Mouse (Mus musculus): Measurements from ENCODE around the gene Artn. TPM values are rescaled to one million over a fixed set of nuclear protein-coding genes. Genes with fewer than 3 reads are reported as not detected.

Gene Artn
- polyA plus RNA-seq, 1 experiment from 2014 or later: 3.0 TPM

DNA sequence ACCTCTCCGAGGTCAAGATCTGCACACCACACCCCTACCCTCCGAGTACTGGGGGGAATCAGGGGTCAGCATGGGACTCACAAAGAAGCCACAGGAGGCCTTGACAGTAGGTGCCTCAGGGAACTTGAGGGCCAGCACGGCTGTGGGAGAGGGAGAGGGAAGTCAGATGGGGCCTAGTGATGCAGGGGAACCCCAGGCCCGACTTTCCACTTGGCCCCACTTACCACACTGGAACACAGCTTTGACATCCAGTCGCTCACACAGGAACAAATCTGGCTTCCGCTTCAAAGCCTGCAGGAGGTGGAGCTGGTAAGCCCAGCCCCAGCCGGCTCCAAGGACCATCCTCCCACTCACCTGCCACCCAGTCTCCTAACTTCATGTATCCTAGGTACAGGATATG lies 34.2 kb downstream of the Artn start:
- Histone ChIP-seq H3K27ac (ENCODE audit: low read length) (no peak overlapping the region), H3K4me2 (replicated peaks; ENCODE audit: low read depth, low read length) (no peak overlapping the region), H3K4me1 (ENCODE audit: insufficient read depth, low read length) (peaks cover 8% of the 10 kb centered on the region), H3K9ac (replicated peaks; ENCODE audit: low read length) (no peak overlapping the region), H3K27me3 (ENCODE audit: insufficient read depth, low read length) (no peaks in the 10 kb centered on the region), H3K4me3 (ENCODE audit: low read length) (no peak overlapping the region), H3K9me3 (ENCODE audit: low read length) (no peaks in the 10 kb centered on the region), H3K36me3 (ENCODE audit: insufficient read depth, low read length) (peaks cover 34% of the 10 kb centered on the region)
- WGBS: 82% methylated on average over 7 of the region's 7 CpGs
- no peak for ATAC-seq (ENCODE audit: low FRiP score, low TSS enrichment)

DNA sequence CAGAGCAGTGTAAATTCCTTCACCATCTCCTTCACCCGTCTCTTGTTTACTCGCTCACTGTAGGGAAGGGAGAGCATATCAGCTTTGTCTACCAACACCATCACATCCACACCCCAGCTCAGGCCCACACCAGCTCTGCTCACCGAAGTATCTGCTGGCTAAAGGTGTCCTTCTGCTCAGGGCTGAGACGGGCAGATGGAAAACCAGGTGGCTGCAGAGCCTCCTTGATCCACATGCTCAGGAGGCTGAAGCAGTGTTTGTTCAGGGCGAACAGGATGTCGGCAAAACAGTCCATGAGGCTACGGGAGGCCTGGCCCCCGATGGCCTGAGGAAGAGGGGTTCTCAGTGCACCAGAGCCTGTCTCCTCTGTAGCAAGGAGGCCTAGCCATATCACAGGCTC lies 35.0 kb downstream of the Artn start:
- WGBS: 93% methylated on average over 8 of the region's 8 CpGs
- no peak overlapping the region for H3K9ac ChIP-seq (replicated peaks; ENCODE audit: low read length)
- ATAC-seq (ENCODE audit: low FRiP score, low TSS enrichment): no peak
- H3K9me3 ChIP-seq (ENCODE audit: low read length): no peaks in the 10 kb centered on the region
- H3K36me3 ChIP-seq (ENCODE audit: insufficient read depth, low read length): peaks cover 32% of the 10 kb centered on the region
- H3K4me2 ChIP-seq (replicated peaks; ENCODE audit: low read depth, low read length): no peak overlapping the region
- H3K4me1 ChIP-seq (ENCODE audit: insufficient read depth, low read length): peaks cover 8% of the 10 kb centered on the region
- H3K4me3 ChIP-seq (ENCODE audit: low read length): no peak overlapping the region
- H3K27ac ChIP-seq (ENCODE audit: low read length): no peak overlapping the region
- H3K27me3 ChIP-seq (ENCODE audit: insufficient read depth, low read length): no peaks in the 10 kb centered on the region

DNA sequence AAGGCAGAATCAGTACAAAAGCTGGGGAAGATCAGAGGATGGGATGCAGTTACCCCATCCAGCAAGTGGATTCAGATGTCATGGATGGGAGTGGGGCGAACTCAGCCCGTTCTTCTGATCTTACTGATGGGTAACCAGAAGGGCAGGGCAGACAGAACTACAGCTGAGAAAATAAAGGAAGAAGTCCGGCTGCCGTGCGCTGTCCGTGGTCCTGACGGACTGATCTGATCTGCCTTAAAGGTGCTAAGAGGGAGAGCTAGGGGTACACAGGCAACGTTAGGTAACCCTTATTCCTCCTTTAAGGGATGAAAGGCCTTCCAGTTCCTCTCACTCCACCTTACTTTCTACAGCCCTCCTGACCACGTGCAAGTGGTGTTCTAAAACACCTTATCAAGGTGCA lies 36.2 kb downstream of the Artn start:
- Histone ChIP-seq H3K4me2 (replicated peaks; ENCODE audit: low read depth, low read length) (no peak overlapping the region), H3K36me3 (ENCODE audit: insufficient read depth, low read length) (peaks cover 28% of the 10 kb centered on the region), H3K9ac (replicated peaks; ENCODE audit: low read length) (no peak overlapping the region), H3K4me1 (ENCODE audit: insufficient read depth, low read length) (peaks cover 8% of the 10 kb centered on the region), H3K4me3 (ENCODE audit: low read length) (no peak overlapping the region), H3K9me3 (ENCODE audit: low read length) (no peaks in the 10 kb centered on the region), H3K27me3 (ENCODE audit: insufficient read depth, low read length) (no peaks in the 10 kb centered on the region), H3K27ac (ENCODE audit: low read length) (no peak overlapping the region)
- no peak for ATAC-seq (ENCODE audit: low FRiP score, low TSS enrichment)
- WGBS: 11% methylated on average over 9 of the region's 9 CpGs

- Histone ChIP-seq H3K9ac (replicated peaks; ENCODE audit: low read length) (peak within 1 kb of the TSS; percentile 66), H3K4me1 (ENCODE audit: insufficient read depth, low read length) (peaks cover 11% of the 10 kb centered on the region), H3K4me3 (ENCODE audit: low read length) (peak within 1 kb of the TSS; percentile 85), H3K4me2 (replicated peaks; ENCODE audit: low read depth, low read length) (peak within 1 kb of the TSS; percentile 85), H3K27me3 (ENCODE audit: insufficient read depth, low read length) (no peaks in the 10 kb centered on the region), H3K36me3 (ENCODE audit: insufficient read depth, low read length) (peaks cover 22% of the 10 kb centered on the region), H3K27ac (ENCODE audit: low read length) (no peak within 1 kb of the TSS), H3K9me3 (ENCODE audit: low read length) (no peaks in the 10 kb centered on the region)
- under 1% methylated on average over 21 of the region's 21 CpGs for WGBS
- peak; percentile 87 for ATAC-seq (ENCODE audit: low FRiP score, low TSS enrichment)
Observed at GRCm38 (mm10) chr4:117891738-117892161, 37.8 kb downstream of the Artn start, which contains the start of gene Dph2. TSS of gene Dph2 (minus strand) at chr4:117892032.

- 80% methylated on average over 8 of the region's 8 CpGs for whole genome bisulfite sequencing
Observed at GRCm38 (mm10) chr4:117890750-117891149, 38.8 kb downstream of the Artn start.

GRCm38 (mm10) chr4:117890031-117890430 lies 39.5 kb downstream of the Artn start:
- ATAC-seq (ENCODE audit: low FRiP score, low TSS enrichment): no peak
- WGBS: 95% methylated on average over 14 of the region's 14 CpGs
- no peaks in the 10 kb centered on the region for H3K9me3 ChIP-seq (ENCODE audit: low read length)

More at GRCm38 (mm10) chr4:117890750-117891149, 38.8 kb downstream of the Artn start:
- no peaks in the 10 kb centered on the region for H3K9me3 ChIP-seq (ENCODE audit: low read length)
- ATAC-seq (ENCODE audit: low FRiP score, low TSS enrichment): no peak
- H3K9ac ChIP-seq (replicated peaks; ENCODE audit: low read length): no peak overlapping the region
- H3K27ac ChIP-seq (ENCODE audit: low read length): no peak overlapping the region
- H3K4me1 ChIP-seq (ENCODE audit: insufficient read depth, low read length): peaks cover 20% of the 10 kb centered on the region
- no peaks in the 10 kb centered on the region for H3K27me3 ChIP-seq (ENCODE audit: insufficient read depth, low read length)
- H3K36me3 ChIP-seq (ENCODE audit: insufficient read depth, low read length): peaks cover 20% of the 10 kb centered on the region
- H3K4me3 ChIP-seq (ENCODE audit: low read length): peak overlapping the region; percentile 85
- peak overlapping the region; percentile 85 for H3K4me2 ChIP-seq (replicated peaks; ENCODE audit: low read depth, low read length)

GRCm38 (mm10) chr4:117889471-117889870 lies 40.1 kb downstream of the Artn start:
- no peak overlapping the region for H3K4me2 ChIP-seq (replicated peaks; ENCODE audit: low read depth, low read length)
- no peak for ATAC-seq (ENCODE audit: low FRiP score, low TSS enrichment)
- H3K27me3 ChIP-seq (ENCODE audit: insufficient read depth, low read length): no peaks in the 10 kb centered on the region
- WGBS: 94% methylated on average over 15 of the region's 15 CpGs
- H3K36me3 ChIP-seq (ENCODE audit: insufficient read depth, low read length): peaks cover 16% of the 10 kb centered on the region
- peaks cover 20% of the 10 kb centered on the region for H3K4me1 ChIP-seq (ENCODE audit: insufficient read depth, low read length)
- no peaks in the 10 kb centered on the region for H3K9me3 ChIP-seq (ENCODE audit: low read length)
- H3K9ac ChIP-seq (replicated peaks; ENCODE audit: low read length): no peak overlapping the region
- H3K27ac ChIP-seq (ENCODE audit: low read length): no peak overlapping the region
- H3K4me3 ChIP-seq (ENCODE audit: low read length): no peak overlapping the region

More at GRCm38 (mm10) chr4:117890031-117890430, 39.5 kb downstream of the Artn start:
- Histone ChIP-seq H3K27me3 (ENCODE audit: insufficient read depth, low read length) (no peaks in the 10 kb centered on the region), H3K4me2 (replicated peaks; ENCODE audit: low read depth, low read length) (no peak overlapping the region), H3K9ac (replicated peaks; ENCODE audit: low read length) (no peak overlapping the region), H3K4me3 (ENCODE audit: low read length) (no peak overlapping the region), H3K27ac (ENCODE audit: low read length) (no peak overlapping the region), H3K4me1 (ENCODE audit: insufficient read depth, low read length) (peaks cover 20% of the 10 kb centered on the region), H3K36me3 (ENCODE audit: insufficient read depth, low read length) (peaks cover 16% of the 10 kb centered on the region)

- peaks cover 27% of the 10 kb centered on the region for H3K4me1 ChIP-seq (ENCODE audit: insufficient read depth, low read length)
- no peak overlapping the region for H3K4me3 ChIP-seq (ENCODE audit: low read length)
- H3K36me3 ChIP-seq (ENCODE audit: insufficient read depth, low read length): peaks cover 14% of the 10 kb centered on the region; the same call in 1 of the 2 replicates
- H3K4me2 ChIP-seq (replicated peaks; ENCODE audit: low read depth, low read length): peak overlapping the region; percentile 91
- H3K9ac ChIP-seq (replicated peaks; ENCODE audit: low read length): peak overlapping the region; percentile 41; the same call in 1 of the 2 replicates
- no peaks in the 10 kb centered on the region for H3K27me3 ChIP-seq (ENCODE audit: insufficient read depth, low read length)
- no peak overlapping the region for H3K27ac ChIP-seq (ENCODE audit: low read length)
- ATAC-seq (ENCODE audit: low FRiP score, low TSS enrichment): no peak
- no peaks in the 10 kb centered on the region for H3K9me3 ChIP-seq (ENCODE audit: low read length)
- 73% methylated on average over 2 of the region's 2 CpGs for WGBS
Observed at GRCm38 (mm10) chr4:117887920-117888319, 41.6 kb downstream of the Artn start.

DNA sequence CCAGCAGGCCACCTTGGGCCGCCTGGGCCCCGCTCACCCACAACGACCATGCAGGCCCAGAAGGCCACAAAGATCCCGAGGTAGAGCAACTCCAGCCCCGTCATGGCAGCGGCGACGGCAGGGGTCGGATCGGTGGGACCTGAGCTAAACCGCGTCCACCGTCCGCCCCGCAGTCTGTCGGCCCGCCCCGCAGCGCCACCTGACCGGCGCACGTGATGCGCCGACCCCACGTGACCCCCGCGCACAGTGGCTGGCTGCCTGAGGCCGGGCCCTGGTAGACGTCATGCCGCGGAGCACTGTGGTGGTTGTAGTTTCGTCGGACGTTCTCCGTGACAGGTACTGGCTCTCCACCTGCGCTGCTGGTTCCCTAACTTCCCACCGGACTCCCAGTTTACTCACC lies 42.4 kb downstream of the Artn start, which contains the start of gene Atp6v0b:
Gene Atp6v0b, minus strand, starts transcription at position 201 of the 400 bp plus-strand sequence.
- Histone ChIP-seq H3K9me3 (ENCODE audit: low read length) (no peaks in the 10 kb centered on the region), H3K4me2 (replicated peaks; ENCODE audit: low read depth, low read length) (peak within 1 kb of the TSS; percentile 91), H3K9ac (replicated peaks; ENCODE audit: low read length) (peak within 1 kb of the TSS; percentile 88), H3K27ac (ENCODE audit: low read length) (peak within 1 kb of the TSS; percentile 54), H3K4me1 (ENCODE audit: insufficient read depth, low read length) (peaks cover 34% of the 10 kb centered on the region), H3K4me3 (ENCODE audit: low read length) (peak within 1 kb of the TSS; percentile 93), H3K36me3 (ENCODE audit: insufficient read depth, low read length) (peaks cover 14% of the 10 kb centered on the region; the same call in 1 of the 2 replicates), H3K27me3 (ENCODE audit: insufficient read depth, low read length) (no peaks in the 10 kb centered on the region)
- under 1% methylated on average over 37 of the region's 37 CpGs for WGBS
- peak; percentile 88 for ATAC-seq (ENCODE audit: low FRiP score, low TSS enrichment)

DNA sequence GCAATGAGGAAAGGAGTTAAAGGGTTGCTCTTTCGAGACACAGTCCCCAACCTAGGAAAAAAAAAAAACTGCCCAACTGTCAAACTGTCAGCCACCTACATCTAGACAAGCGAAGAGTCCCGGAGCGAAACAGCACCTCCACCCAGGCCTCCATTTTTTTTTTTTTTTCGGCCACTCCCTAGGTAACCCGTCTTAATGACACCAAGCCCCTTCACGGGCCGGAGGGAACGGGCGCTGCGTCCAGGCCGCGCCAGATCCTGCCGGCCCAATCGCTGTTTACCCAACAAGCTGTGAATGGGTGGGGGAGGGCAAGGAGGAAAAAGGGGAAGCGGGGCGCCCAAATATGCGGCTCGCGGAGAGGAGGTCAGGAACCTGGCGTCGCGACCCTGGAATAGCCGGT lies 42.9 kb downstream of the Artn start:
- Histone ChIP-seq H3K9me3 (ENCODE audit: low read length) (no peaks in the 10 kb centered on the region), H3K9ac (replicated peaks; ENCODE audit: low read length) (peak overlapping the region; percentile 88), H3K27ac (ENCODE audit: low read length) (peak overlapping the region; percentile 54), H3K4me2 (replicated peaks; ENCODE audit: low read depth, low read length) (peak overlapping the region; percentile 91), H3K4me3 (ENCODE audit: low read length) (peak overlapping the region; percentile 93), H3K27me3 (ENCODE audit: insufficient read depth, low read length) (no peaks in the 10 kb centered on the region), H3K4me1 (ENCODE audit: insufficient read depth, low read length) (peaks cover 36% of the 10 kb centered on the region), H3K36me3 (ENCODE audit: insufficient read depth, low read length) (peaks cover 14% of the 10 kb centered on the region; the same call in 1 of the 2 replicates)
- 0 out of 2 replicates have a peak, but pooled peaks have one; percentile 2 for ATAC-seq (ENCODE audit: low FRiP score, low TSS enrichment)
- WGBS: 2% methylated on average over 16 of the region's 24 CpGs
